Mouse (Mus musculus) heart, postnatal 0 days (tissue): ENCODE results near the gene Sult5a1. TPM values are rescaled to one million over a fixed set of nuclear protein-coding genes. Genes with fewer than 3 reads are reported as not detected.

Source experiments
- ATAC-seq: fragments of 200-750 bp; cut with Nextera tagmentation; 2 replicates; pipeline ENCODE4 v1.8.0; 2017; ENCODE audit warnings: low read depth, moderate number of reproducible peaks, moderate library complexity; ENCODE audit not compliant: insufficient read depth
- DNase-seq: peaks from one replicate; pipeline ENCODE4 v3.0.0-alpha.2; 2016; ENCODE audit warnings: low spot score
- H3K27ac ChIP-seq: fragments of 300-500 bp; sonication (generic); 2 replicates; pipeline ENCODE4 v1.5.1; 2014; ENCODE audit warnings: low read depth, mild to moderate bottlenecking
- H3K27me3 ChIP-seq: fragments of 300-500 bp; sonication (generic); 2 replicates; pipeline ENCODE4 v1.6.1; 2014; ENCODE audit warnings: low read length, mixed read lengths; ENCODE audit not compliant: control insufficient read depth, insufficient read depth
- H3K36me3 ChIP-seq: fragments of 300-500 bp; sonication (generic); replicated peaks from 2 replicates; pipeline ENCODE4 v1.6.1; 2014; ENCODE audit warnings: low read length, mixed read lengths; ENCODE audit not compliant: control insufficient read depth, insufficient read depth
- H3K4me1 ChIP-seq: fragments of 300-500 bp; sonication (generic); 2 replicates; pipeline ENCODE4 v1.6.1; 2014; ENCODE audit warnings: antibody characterized with exemption; ENCODE audit not compliant: control insufficient read depth, insufficient read depth
- H3K4me2 ChIP-seq: fragments of 300-500 bp; sonication (generic); 2 replicates; pipeline ENCODE4 v1.6.1; 2014; ENCODE audit warnings: low read depth, mild to moderate bottlenecking, low read length, moderate library complexity
- H3K4me3 ChIP-seq: fragments of 300-500 bp; sonication (generic); 2 replicates; pipeline ENCODE4 v1.5.1; 2014; ENCODE audit warnings: low read depth, low read length
- H3K9ac ChIP-seq: fragments of 300-500 bp; sonication (generic); replicated peaks from 2 replicates; pipeline ENCODE4 v1.6.1; 2014; ENCODE audit warnings: low read depth, low read length, mixed read lengths
- H3K9me3 ChIP-seq: fragments of 300-500 bp; sonication (generic); replicated peaks from 2 replicates; pipeline ENCODE4 v1.6.1; 2016; ENCODE audit warnings: low read length; ENCODE audit not compliant: control insufficient read depth
- CTCF ChIP-seq: IDR thresholded peaks from 2 replicates; pipeline ENCODE4 v1.5.1; 2016; ENCODE audit warnings: antibody characterized with exemption, control low read depth, low read depth
- EP300 ChIP-seq: IDR thresholded peaks from 2 replicates; pipeline ENCODE4 v1.6.1; 2016; ENCODE audit warnings: antibody characterized with exemption, low read depth
- WGBS: fragments of 180-500 bp; shearing (Covaris S2); extraction: QIAGEN DNeasy Blood & Tissue Kit; methylation state at CpG from one replicate; pipeline ENCODE4 v1.1.7; 2014; 5-methylcytosine and 5-hydroxymethylcytosine counted together
- microRNA-seq: library from miRNA; unstranded; fragments of <30 nt; microRNA quantifications from one replicate; pipeline ENCODE4, GENCODE M21; 2016
- polyA plus RNA-seq: library from polyadenylated mRNA; unstranded; fragments of >200 nt; fragmentation: Nextera tagmentation; extraction: Ambion mirVana; gene quantifications from 2 replicates; pipeline ENCODE4 v1.2.1, GENCODE M21; 2015
- total RNA-seq: library from RNA; depleted of rRNA; stranded (reverse); fragments of >200 nt; gene quantifications from 2 replicates; pipeline ENCODE4 v1.2.3, GENCODE M21; 2014; ENCODE audit warnings: low replicate concordance; rRNA removed

Sult5a1 gene
- total and polyA plus RNA-seq, 2 experiments from 2014 or later, result 2.0 to 3.4 TPM

DNA sequence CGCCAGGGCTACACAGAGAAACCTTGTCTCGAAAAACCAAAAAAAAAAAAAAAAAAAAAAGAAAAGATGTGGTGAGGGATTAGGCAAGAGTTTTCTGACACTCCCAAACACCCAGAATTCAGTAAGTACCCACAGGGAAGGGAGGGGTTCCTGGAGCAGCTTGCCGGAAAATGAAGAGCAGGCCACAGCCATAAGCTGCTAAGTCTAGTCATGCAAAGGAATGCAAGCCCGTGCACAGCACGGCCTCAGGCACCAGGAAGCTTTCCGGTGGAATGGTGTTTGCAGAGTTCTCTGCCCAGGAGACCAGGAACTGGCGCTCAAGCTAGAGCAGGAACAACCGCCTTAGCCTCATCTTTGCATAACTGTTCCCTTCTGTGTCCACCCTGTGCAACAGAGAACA is 57.8 kb downstream of the Sult5a1 start:
- Histone ChIP-seq H3K27ac (no peak overlapping the region), H3K9ac (no peak overlapping the region), H3K4me2 (no peak overlapping the region), H3K9me3 (no peaks in the 10 kb centered on the region), H3K36me3 (peaks cover 42% of the 10 kb centered on the region), H3K27me3 (no peaks in the 10 kb centered on the region), H3K4me1 (peaks cover 10% of the 10 kb centered on the region), H3K4me3 (no peak overlapping the region)
- WGBS, result 41% methylated on average over 8 of the region's 8 CpGs
- ATAC-seq (no peak), DNase-seq (no peak)
- TF ChIP-seq CTCF (no peak), EP300 (no peak)

DNA sequence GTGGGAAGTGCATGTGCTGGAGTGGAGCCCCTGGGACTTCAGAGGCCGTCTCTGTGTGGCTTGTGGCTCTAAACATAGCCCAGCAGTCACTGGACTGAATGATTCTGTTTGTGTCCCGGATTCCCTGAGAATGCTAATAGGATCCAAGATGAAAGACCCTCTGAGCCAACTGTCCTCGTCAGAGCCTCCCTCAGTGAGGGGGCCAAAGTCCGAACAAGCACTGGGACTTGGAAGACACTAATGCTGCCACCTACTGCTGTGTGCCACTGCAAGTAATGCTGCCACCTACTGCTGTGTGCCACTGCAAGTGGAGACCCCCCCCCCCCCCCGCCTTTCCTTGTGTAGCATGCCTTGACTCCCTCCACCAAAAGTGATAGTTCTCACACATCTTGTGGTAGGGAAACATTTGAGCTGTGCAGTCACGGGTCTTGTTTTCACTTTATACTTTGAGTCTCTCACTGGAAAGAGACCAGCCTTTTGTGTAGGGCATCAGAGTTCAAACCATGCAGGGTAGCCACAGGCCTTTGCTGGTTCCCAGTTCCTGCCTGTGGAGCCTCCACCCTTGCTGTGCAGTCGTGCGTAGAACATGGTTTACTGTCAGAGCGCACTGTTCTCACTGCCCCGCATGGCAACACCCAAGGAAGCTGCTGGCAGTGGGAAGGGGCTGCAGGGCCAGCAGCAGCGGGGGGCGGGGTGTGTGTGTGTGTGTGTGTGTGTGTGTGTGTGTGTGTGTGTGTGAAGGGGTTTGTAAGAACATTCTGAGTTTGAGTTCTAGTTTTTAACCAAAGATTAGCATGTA is 60.1 kb downstream of the Sult5a1 start:
- TF ChIP-seq EP300 (no peak), CTCF (no peak)
- Histone ChIP-seq H3K4me3 (no peak overlapping the region), H3K27ac (no peak overlapping the region), H3K4me2 (no peak overlapping the region), H3K9ac (no peak overlapping the region), H3K36me3 (peaks cover 42% of the 10 kb centered on the region), H3K9me3 (no peaks in the 10 kb centered on the region), H3K27me3 (no peaks in the 10 kb centered on the region), H3K4me1 (no peaks in the 10 kb centered on the region)
- 79% methylated on average over 12 of the region's 12 CpGs for WGBS
- no peak for DNase-seq
- ATAC-seq, result no peak

DNA sequence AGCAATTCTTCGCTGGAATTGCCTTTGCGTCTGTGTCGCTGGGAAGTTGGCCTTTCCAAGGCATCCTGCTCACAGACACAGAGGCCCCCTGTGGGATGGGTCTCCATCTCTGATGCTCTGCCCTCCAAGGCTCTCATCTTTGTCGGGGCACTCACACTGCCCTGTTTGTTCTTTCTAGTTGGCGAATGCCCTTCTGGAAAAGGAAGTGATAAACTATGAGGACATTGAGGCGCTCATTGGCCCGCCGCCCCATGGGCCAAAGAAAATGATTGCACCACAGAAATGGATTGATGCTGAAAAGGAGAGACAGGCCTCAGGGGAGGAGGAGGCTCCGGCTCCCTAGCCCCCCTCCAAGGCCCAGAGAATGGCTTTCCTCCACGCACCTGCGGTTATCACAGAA is 60.9 kb downstream of the Sult5a1 start:
- peaks cover 45% of the 10 kb centered on the region for H3K36me3 ChIP-seq
- H3K9me3 ChIP-seq, result no peaks in the 10 kb centered on the region
- TF ChIP-seq EP300, result no peak
- H3K4me2 ChIP-seq, result no peak overlapping the region
- no peak overlapping the region for H3K27ac ChIP-seq
- H3K9ac ChIP-seq, result no peak overlapping the region
- H3K4me3 ChIP-seq, result no peak overlapping the region
- H3K4me1 ChIP-seq, result no peaks in the 10 kb centered on the region
- no peak for ATAC-seq
- no peak for DNase-seq
- WGBS, result 89% methylated on average over 11 of the region's 11 CpGs
- H3K27me3 ChIP-seq, result no peaks in the 10 kb centered on the region

Small RNA genes lying within 50 kb of the gene (microRNA-seq; reads per million reads assigned to microRNA genes)
- gene Mir7079, result not detected
- not detected for gene Mir7080

Other genes with a start within 250 kb of the Sult5a1 start
- 51.2 and 65.8 TPM in 2 replicates for gene Ankrd11, start 116.0 kb downstream of the Sult5a1 start, total RNA-seq
- gene Ankrd11, start 116.0 kb downstream of the Sult5a1 start, polyA plus RNA-seq, result 21.6 and 24.3 TPM in 2 replicates
- gene Spg7, start 95.4 kb downstream of the Sult5a1 start, total RNA-seq, result 72.8 and 83.1 TPM in 2 replicates
- 63.3 and 65.1 TPM in 2 replicates for gene Spg7, start 95.4 kb downstream of the Sult5a1 start, polyA plus RNA-seq
- 2,455 and 2,720 TPM in 2 replicates for gene Rpl13, start 56.0 kb downstream of the Sult5a1 start, total RNA-seq
- gene Rpl13, start 56.0 kb downstream of the Sult5a1 start, polyA plus RNA-seq, result 813 and 854 TPM in 2 replicates
- gene Cpne7, start 40.9 kb downstream of the Sult5a1 start, total RNA-seq, result 0.42 and 9.0 TPM in 2 replicates
- gene Cpne7, start 40.9 kb downstream of the Sult5a1 start, polyA plus RNA-seq, result 0.15 and 0.16 TPM in 2 replicates
- gene Dpep1, start 27.9 kb upstream of the Sult5a1 start, total RNA-seq, result 32.3 and 58.6 TPM in 2 replicates
- 16.3 and 17.6 TPM in 2 replicates for gene Dpep1, start 27.9 kb upstream of the Sult5a1 start, polyA plus RNA-seq
- gene Chmp1a, start 54.4 kb upstream of the Sult5a1 start, total RNA-seq, result 121 and 131 TPM in 2 replicates
- gene Chmp1a, start 54.4 kb upstream of the Sult5a1 start, polyA plus RNA-seq, result 91.0 and 94.3 TPM in 2 replicates
- 5.7 and 11.4 TPM in 2 replicates for gene Spata33, start 54.5 kb upstream of the Sult5a1 start, total RNA-seq
- 17.1 and 21.3 TPM in 2 replicates for gene Spata33, start 54.5 kb upstream of the Sult5a1 start, polyA plus RNA-seq
- 26.5 and 31.9 TPM in 2 replicates for gene Cdk10, start 66.5 kb upstream of the Sult5a1 start, total RNA-seq
- gene Cdk10, start 66.5 kb upstream of the Sult5a1 start, polyA plus RNA-seq, result 14.7 and 14.8 TPM in 2 replicates
- 3.5 and 4.2 TPM in 2 replicates for gene Spata2l, start 77.9 kb upstream of the Sult5a1 start, total RNA-seq
- gene Spata2l, start 77.9 kb upstream of the Sult5a1 start, polyA plus RNA-seq, result 4.5 and 4.6 TPM in 2 replicates
- 19.4 and 24.0 TPM in 2 replicates for gene Zfp276, start 95.9 kb upstream of the Sult5a1 start, total RNA-seq
- 8.9 and 9.7 TPM in 2 replicates for gene Zfp276, start 95.9 kb upstream of the Sult5a1 start, polyA plus RNA-seq
- gene Vps9d1, start 96.0 kb upstream of the Sult5a1 start, total RNA-seq, result 21.4 and 32.7 TPM in 2 replicates
- 15.4 and 16.1 TPM in 2 replicates for gene Vps9d1, start 96.0 kb upstream of the Sult5a1 start, polyA plus RNA-seq
- gene Fanca, start 160.3 kb upstream of the Sult5a1 start, total RNA-seq, result 24.3 and 37.1 TPM in 2 replicates
- 6.1 and 6.7 TPM in 2 replicates for gene Fanca, start 160.3 kb upstream of the Sult5a1 start, polyA plus RNA-seq
- gene Spire2, start 174.4 kb upstream of the Sult5a1 start, total RNA-seq, result 0.15 and 1.2 TPM in 2 replicates
- 0.23 and 0.40 TPM in 2 replicates for gene Spire2, start 174.4 kb upstream of the Sult5a1 start, polyA plus RNA-seq
- gene Tcf25, start 215.4 kb upstream of the Sult5a1 start, total RNA-seq, result 172 and 193 TPM in 2 replicates
- gene Tcf25, start 215.4 kb upstream of the Sult5a1 start, polyA plus RNA-seq, result 123 and 127 TPM in 2 replicates
- gene Mc1r, start 248.8 kb upstream of the Sult5a1 start, total RNA-seq, result not detected in 2 replicates
- not detected in 2 replicates for gene Mc1r, start 248.8 kb upstream of the Sult5a1 start, polyA plus RNA-seq